Mouse (Mus musculus): ENCODE measurements around the gene Osbpl9. TPM values are rescaled to one million over a fixed set of nuclear protein-coding genes. Genes with fewer than 3 reads are reported as not detected.
A peak's percentile ranks its signal among the peaks of the same experiment; 100 is the strongest.

The Osbpl9 gene
- total and polyA plus RNA-seq, 2 experiments from 2014 or later, result 56.9 to 74.9 TPM

DNA sequence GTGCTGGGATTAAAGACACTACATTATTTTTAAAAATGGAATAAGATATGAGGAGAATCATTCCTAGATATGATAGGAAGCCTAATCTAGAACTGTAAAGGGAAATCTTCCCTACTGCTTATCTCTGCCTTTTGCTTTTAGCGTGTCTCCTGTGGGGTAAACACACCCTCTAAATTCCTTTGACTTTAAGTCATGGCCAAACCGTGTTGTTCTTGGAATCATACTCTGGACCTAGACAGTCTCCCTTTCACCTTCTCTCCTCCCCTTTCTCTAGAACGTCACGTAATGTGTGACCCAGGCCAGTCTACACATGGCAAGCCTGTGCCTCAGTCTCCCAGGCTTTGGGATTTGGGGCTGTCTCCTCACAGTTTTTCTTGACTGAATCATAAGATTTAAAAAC lies 153.8 kb downstream of the Osbpl9 start:
- H3K27ac ChIP-seq (ENCODE audit: low read depth, low read length), result no peak overlapping the region
- 91% methylated on average over 4 of the region's 4 CpGs for WGBS
- no peak for TF ChIP-seq CTCF (IDR thresholded peaks at IDR 0.05)
- ATAC-seq (ENCODE audit: low FRiP score) (no peak), DNase-seq (ENCODE audit: low spot score) (no peak)
- no peak overlapping the region for H3K4me3 ChIP-seq (ENCODE audit: low read depth, low read length)
- no peaks in the 10 kb centered on the region for H3K9me3 ChIP-seq (ENCODE audit: low read length)
- peaks cover 55% of the 10 kb centered on the region for H3K36me3 ChIP-seq (ENCODE audit: insufficient read depth, low read length)
- no peaks in the 10 kb centered on the region for H3K27me3 ChIP-seq (ENCODE audit: insufficient read depth, low read length)
- H3K4me2 ChIP-seq (ENCODE audit: low read depth, low read length, poor library complexity, severe bottlenecking), result no peak overlapping the region
- no peaks in the 10 kb centered on the region for H3K4me1 ChIP-seq (ENCODE audit: insufficient read depth, low read length)
- H3K9ac ChIP-seq (replicated peaks; ENCODE audit: low read length, poor library complexity, severe bottlenecking), result no peak overlapping the region

DNA sequence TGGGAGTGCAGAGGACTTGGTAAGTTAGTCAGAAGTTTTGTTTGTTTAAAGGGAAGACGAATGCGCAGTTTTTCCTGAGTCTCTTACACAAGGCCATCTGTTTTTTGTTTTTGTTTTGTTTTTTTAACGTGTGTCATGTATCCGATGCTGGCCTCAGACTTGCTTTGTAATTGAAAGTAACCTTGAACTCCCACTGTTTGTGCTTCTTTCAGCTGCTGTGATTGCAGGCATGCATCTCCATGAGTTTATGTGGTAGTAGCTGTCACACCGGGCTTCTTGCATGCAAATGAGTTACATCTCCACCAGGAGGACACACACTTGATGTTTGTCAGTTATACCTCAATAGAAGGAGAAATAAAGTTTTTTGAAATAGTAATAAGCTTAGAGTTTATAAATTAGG lies 158.3 kb downstream of the Osbpl9 start:
- TF ChIP-seq CTCF (IDR thresholded peaks at IDR 0.05), result no peak
- no peak for ATAC-seq (ENCODE audit: low FRiP score)

GRCm38 (mm10) chr4:109043294-109043693 lies 158.8 kb downstream of the Osbpl9 start:
- H3K27me3 ChIP-seq (ENCODE audit: insufficient read depth, low read length), result no peaks in the 10 kb centered on the region
- TF ChIP-seq CTCF (IDR thresholded peaks at IDR 0.05), result no peak
- DNase-seq (ENCODE audit: low spot score) (no peak), ATAC-seq (ENCODE audit: low FRiP score) (no peak)
- H3K36me3 ChIP-seq (ENCODE audit: insufficient read depth, low read length), result peaks cover 66% of the 10 kb centered on the region
- no peak overlapping the region for H3K9ac ChIP-seq (replicated peaks; ENCODE audit: low read length, poor library complexity, severe bottlenecking)
- H3K9me3 ChIP-seq (ENCODE audit: low read length), result no peaks in the 10 kb centered on the region
- H3K27ac ChIP-seq (ENCODE audit: low read depth, low read length), result no peak overlapping the region
- no peak overlapping the region for H3K4me2 ChIP-seq (ENCODE audit: low read depth, low read length, poor library complexity, severe bottlenecking)
- no peaks in the 10 kb centered on the region for H3K4me1 ChIP-seq (ENCODE audit: insufficient read depth, low read length)
- WGBS, result 90% methylated on average over 5 of the region's 5 CpGs
- no peak overlapping the region for H3K4me3 ChIP-seq (ENCODE audit: low read depth, low read length)

More for the DNA sequence above, 158.3 kb downstream of the Osbpl9 start:
- Histone ChIP-seq H3K27me3 (ENCODE audit: insufficient read depth, low read length) (no peaks in the 10 kb centered on the region), H3K4me3 (ENCODE audit: low read depth, low read length) (no peak overlapping the region), H3K27ac (ENCODE audit: low read depth, low read length) (no peak overlapping the region), H3K4me2 (ENCODE audit: low read depth, low read length, poor library complexity, severe bottlenecking) (no peak overlapping the region), H3K9ac (replicated peaks; ENCODE audit: low read length, poor library complexity, severe bottlenecking) (no peak overlapping the region), H3K4me1 (ENCODE audit: insufficient read depth, low read length) (no peaks in the 10 kb centered on the region), H3K9me3 (ENCODE audit: low read length) (no peaks in the 10 kb centered on the region), H3K36me3 (ENCODE audit: insufficient read depth, low read length) (peaks cover 63% of the 10 kb centered on the region)
- WGBS, result 83% methylated on average over 5 of the region's 5 CpGs
- no peak for DNase-seq (ENCODE audit: low spot score)

GRCm38 (mm10) chr4:109042739-109043138 lies 159.3 kb downstream of the Osbpl9 start:
- Histone ChIP-seq H3K27ac (ENCODE audit: low read depth, low read length) (no peak overlapping the region), H3K36me3 (ENCODE audit: insufficient read depth, low read length) (peaks cover 65% of the 10 kb centered on the region)
- TF ChIP-seq CTCF (IDR thresholded peaks at IDR 0.05), result no peak

DNA sequence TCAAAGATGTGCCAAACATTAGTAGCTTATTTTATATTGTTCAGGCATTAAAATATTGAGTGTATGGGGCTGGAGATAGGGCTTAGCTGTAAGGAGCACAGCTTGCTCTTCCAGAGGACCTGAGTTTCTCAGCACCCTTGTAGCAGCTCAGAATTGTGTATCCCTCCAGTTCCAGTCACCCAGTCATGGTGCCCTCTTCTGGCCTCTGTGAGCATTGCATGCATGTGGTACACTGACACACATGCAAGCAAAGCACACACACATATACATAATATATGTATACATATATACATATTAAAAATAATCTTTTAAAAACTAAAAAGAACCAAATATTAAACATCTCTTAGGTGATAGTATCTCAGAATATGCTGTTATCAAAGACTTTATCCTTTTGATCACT lies 165.7 kb downstream of the Osbpl9 start:
- no peak overlapping the region for H3K9ac ChIP-seq (replicated peaks; ENCODE audit: low read length, poor library complexity, severe bottlenecking)
- DNase-seq (ENCODE audit: low spot score) (peak; percentile 49), ATAC-seq (ENCODE audit: low FRiP score) (no peak)
- no peak overlapping the region for H3K4me2 ChIP-seq (ENCODE audit: low read depth, low read length, poor library complexity, severe bottlenecking)
- H3K4me1 ChIP-seq (ENCODE audit: insufficient read depth, low read length), result no peaks in the 10 kb centered on the region
- no peaks in the 10 kb centered on the region for H3K27me3 ChIP-seq (ENCODE audit: insufficient read depth, low read length)
- no peak overlapping the region for H3K4me3 ChIP-seq (ENCODE audit: low read depth, low read length)
- no peaks in the 10 kb centered on the region for H3K9me3 ChIP-seq (ENCODE audit: low read length)
- TF ChIP-seq CTCF (IDR thresholded peaks at IDR 0.05), result peak; percentile 80
- peaks cover 31% of the 10 kb centered on the region for H3K36me3 ChIP-seq (ENCODE audit: insufficient read depth, low read length)
- H3K27ac ChIP-seq (ENCODE audit: low read depth, low read length), result no peak overlapping the region

More at GRCm38 (mm10) chr4:109042739-109043138, 159.3 kb downstream of the Osbpl9 start:
- ATAC-seq (ENCODE audit: low FRiP score) (no peak), DNase-seq (ENCODE audit: low spot score) (no peak)
- no peaks in the 10 kb centered on the region for H3K4me1 ChIP-seq (ENCODE audit: insufficient read depth, low read length)
- no peak overlapping the region for H3K9ac ChIP-seq (replicated peaks; ENCODE audit: low read length, poor library complexity, severe bottlenecking)
- H3K4me2 ChIP-seq (ENCODE audit: low read depth, low read length, poor library complexity, severe bottlenecking), result no peak overlapping the region
- H3K27me3 ChIP-seq (ENCODE audit: insufficient read depth, low read length), result no peaks in the 10 kb centered on the region
- H3K4me3 ChIP-seq (ENCODE audit: low read depth, low read length), result no peak overlapping the region
- WGBS, result 86% methylated on average over 4 of the region's 4 CpGs
- H3K9me3 ChIP-seq (ENCODE audit: low read length), result no peaks in the 10 kb centered on the region

DNA sequence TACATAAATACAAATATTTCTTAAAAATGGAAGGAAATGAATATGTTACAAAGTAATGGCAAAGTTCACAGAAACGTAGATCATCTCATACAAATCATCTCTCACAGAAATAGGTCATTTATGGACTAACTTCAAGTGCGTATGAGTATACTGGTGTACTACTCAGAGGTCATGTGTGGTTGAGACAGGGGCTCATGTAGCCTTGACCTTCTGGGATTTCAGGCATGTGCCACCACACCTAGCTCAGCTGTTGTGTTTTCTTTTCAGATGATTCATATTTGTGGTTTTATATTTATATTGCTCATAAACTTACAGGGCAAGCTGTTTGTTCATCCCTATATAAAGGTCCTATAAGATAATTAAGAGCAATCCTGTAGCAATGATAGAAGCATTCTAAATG lies 171.8 kb downstream of the Osbpl9 start:
- TF ChIP-seq CTCF (IDR thresholded peaks at IDR 0.05), result no peak
- Histone ChIP-seq H3K4me2 (ENCODE audit: low read depth, low read length, poor library complexity, severe bottlenecking) (no peak overlapping the region), H3K36me3 (ENCODE audit: insufficient read depth, low read length) (peaks cover 28% of the 10 kb centered on the region), H3K27me3 (ENCODE audit: insufficient read depth, low read length) (no peaks in the 10 kb centered on the region), H3K4me3 (ENCODE audit: low read depth, low read length) (no peak overlapping the region), H3K9ac (replicated peaks; ENCODE audit: low read length, poor library complexity, severe bottlenecking) (no peak overlapping the region), H3K27ac (ENCODE audit: low read depth, low read length) (no peak overlapping the region), H3K4me1 (ENCODE audit: insufficient read depth, low read length) (no peaks in the 10 kb centered on the region), H3K9me3 (ENCODE audit: low read length) (no peaks in the 10 kb centered on the region)
- no peak for ATAC-seq (ENCODE audit: low FRiP score)
- 98% methylated on average over 2 of the region's 2 CpGs for WGBS
- no peak for DNase-seq (ENCODE audit: low spot score)

Data from midbrain, postnatal 0 days (tissue).